Mouse (Mus musculus): ENCODE results near the gene H2-Ab1.

DNA sequence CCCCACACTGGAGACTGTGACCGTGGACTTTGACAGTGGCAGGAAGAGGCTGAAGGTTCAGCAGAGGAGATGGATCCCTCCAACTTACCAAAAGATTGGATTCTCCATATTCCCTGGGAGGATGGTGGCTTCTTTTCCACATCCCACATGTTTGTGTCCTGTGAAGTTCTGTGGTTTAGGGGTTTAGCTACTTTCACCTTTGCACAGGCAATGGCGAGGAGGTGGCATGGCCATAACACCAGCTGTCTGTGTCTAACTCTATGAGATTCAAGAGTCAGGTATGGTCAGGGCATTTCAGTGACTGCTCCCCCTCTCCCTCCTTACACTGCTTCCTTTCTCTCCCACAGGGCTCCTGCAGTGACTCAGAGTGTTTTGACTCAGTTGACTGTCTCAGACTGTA is 11.3 kb downstream of the H2-Ab1 start:
- TF ChIP-seq GATA1 (IDR thresholded peaks at IDR 0.05; ENCODE audit: low read length) (no peak), TAL1 (IDR thresholded peaks at IDR 0.05; ENCODE audit: low read length) (no peak)

Data from erythroblast, embryonic 14.5 days (primary cell).